Mouse (Mus musculus) adipocyte (in vitro differentiated cells): ENCODE data around the gene Gm49601.

Experiments used
- DNase-seq: peaks from one replicate; pipeline ENCODE4 v3.0.0-alpha.2; 2016; ENCODE audit warnings: low spot score

Gm49601 gene

DNA sequence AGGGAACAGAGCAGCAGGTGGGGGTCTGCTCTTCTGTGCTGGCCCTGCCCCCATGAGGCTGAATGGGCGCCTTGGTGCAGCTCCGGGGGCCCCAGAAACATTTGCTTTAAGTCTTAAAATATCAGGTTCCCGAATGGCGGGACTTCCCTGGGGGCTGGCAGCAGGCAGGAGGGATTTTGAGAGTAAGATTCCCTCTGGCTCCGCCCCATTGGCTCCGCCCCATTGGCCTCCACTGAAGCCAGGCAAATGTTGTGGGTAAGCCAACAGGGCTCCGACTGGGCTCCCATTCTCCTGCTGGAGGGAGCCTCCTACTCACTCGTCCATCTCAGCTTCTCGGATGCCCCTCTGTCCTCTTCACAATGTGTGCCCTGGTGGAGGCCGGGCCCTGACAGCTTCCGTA is 18.0 kb downstream of the Gm49601 start:
- DNase-seq = no peak

DNA sequence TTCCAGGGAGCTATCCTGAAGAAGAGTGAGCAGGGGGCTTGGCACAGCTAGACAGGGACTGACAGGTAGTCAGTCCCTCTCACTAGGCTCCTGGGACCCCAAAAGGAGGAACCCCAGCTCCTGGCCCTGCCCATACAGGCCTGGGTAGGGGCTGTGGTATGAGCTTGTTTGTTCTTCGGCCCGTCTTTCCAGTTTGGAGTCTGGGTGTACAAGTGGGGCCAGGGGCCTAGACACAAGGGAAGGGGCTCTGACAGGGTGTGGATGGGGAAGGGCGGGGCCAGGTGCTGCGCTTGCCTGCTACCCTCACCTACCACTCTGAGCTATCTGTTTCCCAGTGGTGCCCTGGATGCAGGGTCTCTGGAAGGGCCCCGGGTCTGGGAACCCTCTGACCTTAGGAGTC is 20.5 kb downstream of the Gm49601 start:
- no peak for DNase-seq

DNA sequence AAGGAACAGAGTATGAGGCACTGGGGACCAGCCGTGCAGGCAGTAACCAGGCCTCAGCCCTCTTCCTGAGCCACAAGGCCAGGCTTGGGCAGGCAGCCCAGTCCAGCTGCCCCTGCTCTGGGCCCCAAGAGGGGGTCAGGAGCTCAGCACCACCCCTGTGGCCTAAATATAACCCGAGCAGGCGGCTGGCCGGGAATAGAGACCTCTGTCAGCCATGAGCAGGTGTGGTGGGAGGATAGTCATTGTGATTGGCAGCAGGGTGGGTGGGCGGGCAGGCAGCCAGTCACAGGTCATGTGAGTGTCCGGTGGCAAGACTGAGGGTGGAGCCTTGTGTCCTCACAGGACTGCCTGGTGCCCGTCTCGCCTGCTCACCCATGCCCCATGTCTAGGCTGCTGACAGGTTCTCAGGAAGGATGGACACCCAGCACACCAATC is 21.9 kb downstream of the Gm49601 start:
- DNase-seq = peak; percentile 74

DNA sequence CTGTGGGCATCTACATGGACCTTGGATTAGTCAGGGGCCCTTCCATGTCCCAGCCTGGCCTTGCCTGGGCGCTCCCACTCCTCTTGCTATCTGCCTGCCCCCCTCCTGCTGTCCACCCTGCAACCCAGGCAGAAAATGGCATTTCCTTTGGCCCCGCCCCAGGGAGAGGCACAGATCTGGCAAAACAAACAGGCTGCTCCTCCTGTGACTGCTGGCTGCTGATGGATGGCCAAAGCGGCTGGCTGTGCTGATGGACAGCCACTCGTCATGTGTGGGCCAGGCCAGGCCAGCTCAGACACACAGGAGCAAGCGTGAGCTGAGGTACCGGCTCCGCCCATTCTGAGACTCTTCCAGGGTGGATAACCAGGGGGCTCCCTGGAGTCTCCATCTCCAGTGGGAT is 24.8 kb downstream of the Gm49601 start:
- no peak for DNase-seq

DNA sequence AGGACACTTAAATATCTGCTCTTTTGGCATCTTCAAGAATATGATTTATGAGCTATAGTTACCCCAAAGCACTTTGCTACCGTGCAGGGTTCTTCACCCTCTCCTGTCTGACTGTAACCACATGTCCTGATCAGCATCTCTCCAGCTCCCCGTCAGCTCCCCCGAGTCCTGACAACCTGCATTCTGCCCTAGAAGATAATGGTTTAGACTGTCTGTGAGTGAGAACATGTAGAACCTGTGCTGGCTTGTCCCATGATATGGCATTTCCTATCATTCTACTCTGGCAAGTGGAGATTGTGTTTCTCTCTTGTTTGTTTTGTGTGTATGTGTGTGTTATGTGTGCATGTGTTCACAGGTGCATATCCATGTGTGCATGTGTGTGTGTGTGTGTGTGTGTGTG is 28.2 kb downstream of the Gm49601 start:
- no peak for DNase-seq

DNA sequence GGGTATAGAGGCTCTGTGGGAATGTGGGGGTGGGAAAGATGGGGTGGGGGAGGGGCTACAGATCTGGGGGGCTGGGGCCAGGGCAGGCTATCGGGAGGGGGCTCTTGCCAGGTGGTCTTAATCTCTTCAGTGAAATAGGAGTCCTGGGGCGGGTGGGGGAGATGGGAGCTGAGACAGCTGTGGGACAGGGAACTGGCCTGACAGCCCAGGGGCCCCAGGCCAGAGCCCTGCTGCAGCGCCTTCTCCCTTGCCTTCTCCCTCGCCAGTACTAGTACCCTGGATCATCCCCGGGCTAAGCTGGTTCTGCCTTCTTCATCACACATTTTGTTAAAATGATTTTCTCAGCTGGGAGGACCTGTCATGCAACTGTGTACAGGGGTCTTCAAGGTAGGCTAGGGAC is 30.0 kb downstream of the Gm49601 start:
- no peak for DNase-seq

DNA sequence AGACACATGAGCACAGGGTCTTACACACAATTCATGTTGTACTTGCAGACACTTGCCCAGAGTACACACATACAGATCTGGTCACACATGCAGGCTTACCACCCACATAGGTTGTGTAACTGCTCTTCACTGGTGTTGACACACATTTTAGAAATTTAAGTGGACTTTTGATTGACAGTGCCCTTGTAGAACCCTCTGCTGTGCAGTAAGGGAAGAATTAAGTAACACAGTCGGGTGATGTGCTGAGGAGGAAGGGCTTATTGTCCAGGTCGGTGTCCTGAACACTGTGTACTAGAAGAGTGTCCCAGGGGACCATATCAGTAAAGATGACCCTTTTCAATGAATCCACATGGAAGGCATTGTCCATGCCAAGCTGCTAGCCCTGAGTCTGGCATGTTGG is 32.3 kb downstream of the Gm49601 start:
- peak; percentile 41 for DNase-seq

DNA sequence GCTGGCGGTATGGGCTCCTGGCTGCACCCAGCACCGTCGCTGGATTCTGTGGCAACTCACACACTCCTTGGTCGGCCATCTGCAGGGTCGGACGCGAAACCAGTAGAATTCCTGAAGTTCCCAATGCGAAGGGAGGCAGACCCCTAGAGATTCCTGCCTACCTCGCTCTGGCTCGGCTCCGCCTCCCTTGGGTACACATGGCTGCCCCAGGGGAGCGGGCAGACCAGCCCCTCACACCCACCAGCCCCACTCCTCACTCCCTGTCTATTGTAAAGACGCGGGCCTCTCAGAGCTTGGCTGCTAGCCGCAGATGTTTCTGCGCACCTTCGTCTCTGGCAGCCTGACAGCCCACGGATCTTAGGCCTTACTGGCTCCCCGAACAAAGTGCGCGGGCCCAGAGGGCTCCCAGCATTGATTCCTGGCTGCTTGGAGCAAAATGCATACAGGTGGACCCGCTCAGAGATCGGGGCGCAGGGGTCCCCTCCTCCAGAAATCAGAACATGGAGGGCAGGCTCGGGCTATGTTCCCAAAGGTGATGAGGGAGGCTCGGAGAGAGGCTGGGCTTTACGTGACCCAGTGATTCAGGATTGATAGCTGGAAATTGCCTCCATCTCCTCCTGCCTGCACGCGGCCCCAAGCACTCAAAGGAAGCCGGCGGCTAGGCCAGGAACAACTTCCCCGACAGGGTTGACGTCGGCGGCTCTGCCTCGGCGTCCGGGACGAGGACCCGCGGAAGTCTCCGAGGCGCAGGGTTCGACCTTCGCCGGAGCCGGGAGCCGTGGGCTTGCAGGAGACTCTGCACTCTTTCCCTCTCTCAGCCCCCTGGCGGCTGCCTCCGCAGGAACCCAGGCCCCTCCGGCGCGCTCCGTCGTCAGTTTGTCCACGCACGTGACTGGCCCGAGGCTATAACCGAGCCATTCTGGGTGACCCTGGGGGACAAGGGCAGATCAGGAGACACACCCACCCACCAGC is 34.9 kb downstream of the Gm49601 start:
- no peak for DNase-seq

DNA sequence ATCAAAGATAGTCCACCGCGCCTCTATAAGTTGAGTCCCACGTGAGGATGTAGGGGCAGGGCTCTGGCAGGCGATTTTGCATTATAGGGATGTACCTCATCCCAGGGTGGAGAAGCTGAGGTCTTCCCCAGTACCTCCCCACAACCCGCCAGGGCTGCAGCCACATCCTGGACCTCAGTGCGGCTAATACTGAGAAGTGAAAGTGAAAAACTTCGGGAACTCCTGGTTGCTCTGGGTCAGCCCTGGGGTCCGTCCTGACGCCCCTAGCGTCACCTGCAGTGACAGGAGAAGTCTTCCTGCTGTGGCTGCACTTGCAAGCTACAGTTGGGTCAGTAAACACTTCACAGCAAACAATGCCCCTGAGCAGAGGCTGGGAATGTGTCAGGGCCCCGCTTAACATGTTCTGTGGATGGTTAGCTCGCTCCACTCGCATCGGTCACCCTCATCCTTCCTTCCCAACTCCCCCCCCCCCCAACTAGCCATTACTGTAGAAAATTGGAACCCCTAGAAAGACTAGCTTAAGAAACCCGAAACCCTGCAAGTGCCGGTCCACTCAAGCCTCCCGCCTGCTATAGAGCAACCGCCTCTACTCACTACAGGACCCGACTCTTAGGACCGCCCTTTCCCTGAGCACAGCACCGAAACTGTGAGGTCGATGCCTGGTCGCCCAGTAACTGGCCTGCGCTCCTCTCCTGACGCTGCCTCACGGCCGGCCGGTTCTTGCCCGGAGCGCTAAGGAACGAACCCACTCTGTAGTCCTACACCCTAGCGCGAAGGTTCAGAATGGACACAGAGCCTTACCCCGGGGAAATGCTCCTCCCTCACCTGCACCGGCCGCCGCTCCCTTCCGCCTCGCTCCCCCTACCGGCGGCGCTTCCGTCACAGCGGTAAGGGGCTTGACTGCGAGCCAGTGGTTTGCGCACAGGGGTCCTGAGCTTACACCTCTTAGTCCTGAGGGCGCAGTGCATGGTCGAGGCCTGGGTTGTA is 36.1 kb downstream of the Gm49601 start, which contains the start of gene Tbx1:
Gene Tbx1, minus strand, starts transcription at position 868 of the 987 bp plus-strand sequence.
- DNase-seq = no peak

DNA sequence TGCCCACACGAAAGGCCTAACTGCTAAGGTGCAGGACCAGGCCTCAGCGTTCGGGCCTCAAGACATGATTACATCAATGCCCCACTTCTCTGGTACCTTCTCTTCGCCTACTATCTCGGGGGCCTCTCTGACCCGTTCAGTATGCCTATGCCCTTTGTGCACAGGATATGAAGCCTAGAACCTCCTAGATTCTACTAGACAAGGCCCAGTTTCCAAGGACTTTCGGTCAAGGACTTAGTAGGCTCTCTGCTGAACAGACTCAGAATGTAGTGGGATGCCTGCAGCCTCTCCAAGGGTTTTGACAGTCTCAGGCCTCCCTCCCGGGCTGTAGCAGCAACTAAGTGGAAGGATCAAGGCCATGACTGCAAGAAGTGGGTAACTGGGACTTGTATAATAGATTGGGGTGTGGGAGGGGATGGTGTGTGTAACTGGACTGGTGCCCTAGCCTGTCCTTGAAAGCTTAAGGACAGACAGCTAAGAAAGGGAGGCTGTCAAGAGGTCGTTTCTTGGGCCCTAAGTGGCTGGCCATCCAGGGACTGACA is 37.1 kb downstream of the Gm49601 start:
- DNase-seq = no peak

DNA sequence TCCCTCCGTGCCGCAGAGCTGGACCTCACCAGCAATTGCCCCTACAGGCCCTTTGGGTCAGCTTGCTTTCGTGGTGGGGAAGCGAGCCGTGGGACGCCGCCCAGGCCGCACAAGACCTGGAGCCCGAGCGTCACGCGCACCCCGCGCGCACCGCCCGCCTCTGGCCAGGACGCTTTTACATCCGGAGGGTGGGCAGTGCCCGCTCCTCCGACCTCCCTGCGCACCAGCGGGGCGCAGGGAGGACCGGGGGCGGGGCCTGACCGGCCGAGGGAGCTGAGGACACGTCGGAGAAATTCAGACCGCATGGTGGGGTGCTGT is 37.5 kb downstream of the Gm49601 start:
- DNase-seq = no peak

DNA sequence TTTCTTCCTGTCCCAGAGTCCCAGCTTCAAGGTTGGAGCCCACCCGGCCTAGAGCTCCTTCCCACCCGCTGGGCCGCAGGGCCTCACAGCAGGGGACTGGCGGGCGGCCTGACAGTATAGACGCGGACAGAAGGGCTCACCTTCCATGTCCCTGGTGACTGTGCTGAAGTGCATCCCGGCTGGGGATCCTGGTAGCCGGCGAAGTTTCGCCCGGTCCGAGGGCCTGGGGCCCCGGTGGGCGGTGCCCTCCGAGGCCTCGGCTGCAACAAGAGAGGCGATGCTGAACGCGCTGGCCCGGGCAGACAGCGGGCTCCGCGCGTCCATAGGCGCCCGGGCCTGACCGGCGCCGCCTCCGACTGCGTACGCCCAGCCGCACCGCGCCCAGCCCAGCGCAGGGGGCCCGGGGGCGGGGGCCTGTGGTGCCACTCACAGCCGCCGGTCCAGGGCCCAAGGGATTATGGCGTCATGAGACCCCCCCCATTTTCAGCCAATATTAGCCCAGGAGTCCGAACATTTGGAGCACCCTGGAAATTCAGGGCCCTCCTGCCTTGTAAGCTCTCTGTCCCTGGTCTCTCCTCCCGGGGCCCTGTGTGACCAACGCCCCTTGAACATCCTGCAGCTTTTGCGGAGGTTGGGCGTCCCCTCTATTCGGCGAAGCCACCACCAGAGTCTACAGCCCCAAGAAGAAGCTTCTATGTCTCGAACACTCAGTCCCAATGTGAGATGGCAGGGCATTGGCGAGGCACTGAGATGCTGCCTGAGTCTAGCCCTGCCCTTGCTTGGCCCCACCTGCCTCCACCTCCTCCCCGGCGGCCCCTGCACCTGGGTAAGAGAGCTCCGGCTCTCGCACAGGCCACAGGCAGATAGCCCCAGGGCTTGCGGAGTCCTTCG is 38.1 kb downstream of the Gm49601 start:
- no peak for DNase-seq

DNA sequence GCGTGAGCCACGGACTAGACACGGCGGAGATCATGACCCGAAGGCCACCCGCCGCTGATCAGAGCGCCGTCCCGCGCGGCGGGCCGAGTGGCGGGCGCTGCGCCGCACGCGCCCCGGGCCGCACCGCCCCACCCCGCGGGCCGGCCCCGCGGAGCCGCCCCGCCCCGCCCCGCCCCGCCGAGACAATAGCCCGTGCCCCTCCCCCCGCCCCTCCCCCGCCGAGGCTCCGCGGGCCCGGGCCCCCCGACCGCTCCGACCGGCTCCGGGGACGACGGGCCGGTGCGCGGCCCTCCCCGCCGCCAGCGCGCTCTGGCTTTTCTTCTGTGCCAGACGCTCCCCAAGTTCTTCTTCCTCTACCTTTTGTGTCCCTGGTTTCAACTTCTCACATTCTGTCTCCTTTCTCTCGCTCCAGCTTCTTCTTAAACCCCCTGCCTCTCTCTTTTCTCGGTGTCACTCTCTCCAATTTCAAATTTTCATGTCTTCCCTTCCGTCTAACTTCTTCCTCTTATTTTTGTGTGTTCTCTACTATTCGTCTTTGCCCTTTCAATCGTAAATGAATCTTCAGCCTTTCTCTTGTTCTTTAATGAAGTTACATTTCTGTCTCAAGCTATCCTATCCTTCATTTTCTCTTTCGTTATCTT is 39.2 kb downstream of the Gm49601 start:
- DNase-seq = no peak

DNA sequence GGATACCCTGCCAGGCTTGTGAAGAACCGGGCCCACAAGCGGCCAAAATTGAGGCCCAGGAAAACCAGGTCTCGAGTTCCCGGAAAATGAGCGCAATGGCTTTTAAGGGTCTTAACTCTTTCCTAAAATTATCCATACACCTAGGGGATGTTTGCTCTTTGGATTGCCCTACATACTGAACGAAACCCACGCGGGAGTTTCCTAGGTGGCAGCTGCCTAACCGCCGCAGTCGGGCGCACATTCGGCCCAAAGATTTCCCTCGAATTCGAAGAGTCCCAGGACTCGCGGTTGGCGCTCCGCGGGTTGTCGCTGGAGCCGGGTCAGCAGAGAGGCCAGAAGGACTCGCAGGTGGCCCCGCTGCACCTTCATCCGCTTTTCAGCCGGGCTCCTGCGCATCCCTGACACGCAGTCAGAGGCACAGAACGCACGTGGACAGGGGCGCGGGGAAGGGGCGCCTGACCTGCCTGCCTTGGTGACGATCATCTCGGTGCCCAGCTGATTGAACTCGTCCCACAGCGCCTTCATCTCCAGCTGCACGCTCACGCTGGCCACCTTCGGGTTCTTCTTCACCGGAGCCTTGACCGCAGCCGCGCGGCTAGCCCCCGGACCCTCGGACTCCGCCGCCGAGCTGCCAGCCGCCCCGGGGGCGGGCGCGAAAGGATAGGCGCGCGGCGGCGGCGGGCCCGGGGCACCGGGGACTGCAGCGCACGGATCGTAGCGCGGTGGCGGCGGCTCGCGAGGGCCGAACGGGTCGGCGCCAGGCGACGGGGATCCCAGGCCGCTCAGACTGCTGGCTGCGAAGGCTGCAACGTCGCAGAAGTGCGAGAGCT is 39.9 kb downstream of the Gm49601 start:
- no peak for DNase-seq

DNA sequence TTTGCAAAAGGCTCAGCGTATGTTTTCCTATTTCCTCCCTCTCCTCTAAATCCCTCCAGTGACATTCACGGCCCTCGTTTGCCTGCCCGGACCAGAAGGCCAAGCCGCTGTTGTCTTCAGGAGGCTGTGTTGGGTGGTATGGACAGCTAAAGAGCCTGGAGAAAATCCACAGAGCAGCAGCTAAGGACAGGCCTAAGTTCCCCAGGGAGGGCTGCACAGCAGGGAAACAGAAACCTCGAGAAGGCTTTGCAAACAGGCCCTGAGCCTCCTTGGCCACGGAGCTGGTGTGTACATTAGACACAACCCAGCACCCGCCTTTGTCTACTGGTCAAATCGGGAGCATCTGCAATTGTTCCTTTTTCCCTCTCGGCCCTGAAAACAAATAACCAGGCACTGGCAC is 40.6 kb downstream of the Gm49601 start:
- DNase-seq = no peak

DNA sequence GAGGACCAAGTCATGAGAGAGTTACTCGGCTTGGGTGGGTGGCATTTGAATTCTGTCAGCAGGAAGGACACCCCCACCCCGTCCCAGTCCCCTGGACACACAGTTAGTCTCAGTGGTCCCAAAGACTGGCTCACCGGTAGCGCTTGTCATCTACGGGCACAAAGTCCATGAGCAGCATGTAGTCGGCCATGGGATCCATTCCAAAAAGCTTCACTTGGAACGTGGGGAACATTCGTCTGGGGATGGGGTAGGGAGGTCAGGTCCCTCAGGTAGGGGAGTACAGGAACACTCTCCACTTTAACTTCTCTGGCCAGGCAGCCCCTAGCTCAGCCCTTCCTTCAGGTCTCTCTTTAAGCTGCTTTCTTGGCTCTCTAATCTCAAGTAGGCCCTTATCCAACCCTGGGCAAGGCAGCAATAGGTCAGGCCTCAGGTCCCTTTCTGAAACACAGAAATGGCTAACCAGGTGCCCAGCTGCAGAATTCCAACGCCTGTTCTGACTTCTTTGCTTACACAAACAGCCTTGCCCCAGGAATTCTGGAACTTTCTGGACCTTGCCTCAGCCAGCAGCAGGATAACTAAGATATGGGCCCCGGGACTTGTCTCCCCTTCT is 41.2 kb downstream of the Gm49601 start:
- no peak for DNase-seq

DNA sequence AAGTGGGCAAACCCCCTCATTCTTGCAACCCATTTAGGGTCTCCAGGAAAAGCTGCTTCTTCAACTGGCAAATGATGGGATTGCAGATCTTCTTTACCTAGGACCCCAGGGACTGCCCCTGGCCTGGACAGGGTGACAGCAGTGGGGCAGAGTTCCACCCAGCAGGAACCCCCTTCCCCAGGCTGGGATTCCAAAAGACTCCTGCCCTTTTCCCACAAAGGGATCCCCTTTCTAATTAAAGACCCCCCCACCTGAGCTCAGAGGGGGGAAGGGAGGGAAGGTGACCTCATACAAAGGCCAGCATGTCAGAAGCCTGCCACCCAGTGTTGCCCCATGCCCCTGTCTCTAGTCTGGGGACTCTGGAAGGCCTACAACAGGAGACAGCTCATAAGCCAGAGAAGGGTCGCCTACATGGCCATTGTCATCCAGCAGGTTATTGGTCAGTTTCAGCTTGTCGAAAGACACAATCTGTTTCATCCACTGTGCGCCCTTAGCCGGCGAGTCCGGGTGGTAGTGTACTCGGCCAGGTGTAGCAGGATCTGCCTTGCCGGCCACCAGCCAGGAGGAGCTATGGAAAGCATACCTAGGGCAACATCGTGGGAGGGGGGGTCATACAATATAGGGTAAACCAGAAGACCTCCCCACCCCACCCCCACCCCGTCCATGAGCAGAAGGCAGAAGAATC is 42.4 kb downstream of the Gm49601 start:
- no peak for DNase-seq

DNA sequence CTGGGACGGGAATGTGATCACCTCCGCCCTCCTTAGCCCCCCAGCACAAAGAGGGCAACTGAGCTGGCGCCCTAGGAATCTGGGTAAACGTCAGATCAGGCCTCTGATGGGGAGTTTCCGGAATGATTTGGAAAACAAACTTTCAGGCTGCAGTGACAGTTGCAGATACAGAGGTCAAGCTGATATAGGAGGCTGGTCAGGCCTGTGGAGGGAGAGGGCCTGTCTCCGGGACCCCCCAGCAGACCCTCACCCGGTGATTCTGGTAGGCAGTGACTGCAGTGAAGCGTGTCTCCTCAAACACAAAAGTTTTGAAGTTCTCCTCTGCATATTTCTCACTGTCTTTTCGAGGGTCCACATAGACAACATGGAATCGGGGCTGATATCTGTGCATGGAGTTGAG is 43.1 kb downstream of the Gm49601 start:
- no peak for DNase-seq
